Mouse (Mus musculus): ENCODE data around the gene Fam49a.

DNA sequence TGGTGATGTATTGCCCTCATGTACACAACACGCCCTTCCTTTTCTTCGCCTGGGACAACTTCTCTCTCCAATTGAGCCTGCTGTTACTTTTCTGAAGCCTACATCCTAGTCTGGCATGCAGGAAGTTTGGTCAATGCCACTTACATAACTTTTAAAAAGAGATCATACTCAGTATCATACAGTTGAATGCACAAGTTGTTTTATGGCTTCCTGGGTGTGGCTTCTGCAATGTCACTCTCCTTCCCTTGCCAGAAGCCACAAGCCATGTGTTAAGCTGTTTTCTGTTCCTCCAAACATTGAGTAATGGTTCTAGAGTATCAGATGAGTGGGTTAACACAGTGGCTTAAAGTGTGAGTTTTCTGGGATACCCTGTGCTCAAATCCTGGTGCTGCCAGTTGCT is 58.8 kb downstream of the Fam49a start:
- TF ChIP-seq CTCF (IDR thresholded peaks at IDR 0.05; ENCODE audit: control insufficient read depth, insufficient read depth, low read length) (no peak), POLR2A (IDR thresholded peaks at IDR 0.05; ENCODE audit: borderline replicate concordance, control insufficient read depth, low read depth, low read length) (no peak)
